Mouse (Mus musculus) heart, embryonic 16.5 days (tissue): ENCODE measurements around the gene Ttll13. TPM values are rescaled to one million over a fixed set of nuclear protein-coding genes. Genes with fewer than 3 reads are reported as not detected.
A peak's percentile ranks its signal among the peaks of the same experiment; 100 is the strongest.

Source experiments
- ATAC-seq: fragments of 200-750 bp; cut with Nextera tagmentation; replicated peaks from 2 replicates; pipeline ENCODE4 v1.8.0; 2017; ENCODE audit warnings: moderate number of reproducible peaks; ENCODE audit not compliant: insufficient read depth, low FRiP score; ENCODE audit errors: extremely low read depth
- H3K27ac ChIP-seq: fragments of 300-500 bp; sonication (generic); 2 replicates; pipeline ENCODE4 v1.5.1; 2014; ENCODE audit warnings: mild to moderate bottlenecking, low read length, control low read depth, moderate library complexity
- H3K27me3 ChIP-seq: fragments of 300-500 bp; sonication (generic); 2 replicates; pipeline ENCODE4 v1.6.1; 2014; ENCODE audit warnings: low read length, mixed read lengths; ENCODE audit not compliant: control insufficient read depth, insufficient read depth
- H3K36me3 ChIP-seq: fragments of 300-500 bp; sonication (generic); 2 replicates; pipeline ENCODE4 v1.6.1; 2014; ENCODE audit not compliant: control insufficient read depth, insufficient read depth
- H3K4me1 ChIP-seq: fragments of 300-500 bp; sonication (generic); 2 replicates; pipeline ENCODE4 v1.6.1; 2014; ENCODE audit warnings: low read length, mixed read lengths; ENCODE audit not compliant: control insufficient read depth, insufficient read depth
- H3K4me2 ChIP-seq: fragments of 300-500 bp; sonication (generic); 2 replicates; pipeline ENCODE4 v1.6.1; 2014; ENCODE audit warnings: low read depth, mild to moderate bottlenecking, control low read depth, low read length
- H3K4me3 ChIP-seq: fragments of 300-500 bp; sonication (generic); 2 replicates; pipeline ENCODE4 v1.5.1; 2014; ENCODE audit warnings: mild to moderate bottlenecking, control low read depth, low read length
- H3K9ac ChIP-seq: fragments of 300-500 bp; sonication (generic); 2 replicates; pipeline ENCODE4 v1.6.1; 2014; ENCODE audit warnings: low read length, control low read depth
- H3K9me3 ChIP-seq: fragments of 300-500 bp; sonication (generic); replicated peaks from 2 replicates; pipeline ENCODE4 v1.6.1; 2016; ENCODE audit warnings: low read length; ENCODE audit not compliant: control insufficient read depth
- WGBS: fragments of 180-500 bp; shearing (Covaris S2); extraction: QIAGEN DNeasy Blood & Tissue Kit; methylation state at CpG from one replicate; pipeline ENCODE4 v1.1.7; 2014; 5-methylcytosine and 5-hydroxymethylcytosine counted together
- polyA plus RNA-seq: library from polyadenylated mRNA; unstranded; fragments of >200 nt; fragmentation: Nextera tagmentation; extraction: Ambion mirVana; gene quantifications from 2 replicates; pipeline ENCODE4 v1.2.1, GENCODE M21; 2015

Gene Ttll13
- polyA plus RNA-seq, 1 experiment from 2014 or later, result 0.60 TPM

GRCm38 (mm10) chr7:80285725-80286124, 39.5 kb downstream of the Ttll13 start:
- no peak overlapping the region for H3K27ac ChIP-seq
- no peak for ATAC-seq
- no peaks in the 10 kb centered on the region for H3K27me3 ChIP-seq
- no peak overlapping the region for H3K4me2 ChIP-seq
- H3K4me1 ChIP-seq, result no peaks in the 10 kb centered on the region
- no peak overlapping the region for H3K9ac ChIP-seq
- H3K9me3 ChIP-seq, result no peaks in the 10 kb centered on the region
- peaks cover 43% of the 10 kb centered on the region for H3K36me3 ChIP-seq
- WGBS, result 86% methylated on average over 6 of the region's 6 CpGs
- no peak overlapping the region for H3K4me3 ChIP-seq

- Histone ChIP-seq H3K36me3 (peaks cover 45% of the 10 kb centered on the region), H3K4me3 (no peak overlapping the region), H3K27me3 (no peaks in the 10 kb centered on the region), H3K9ac (no peak overlapping the region), H3K9me3 (no peaks in the 10 kb centered on the region), H3K4me2 (no peak overlapping the region), H3K4me1 (no peaks in the 10 kb centered on the region), H3K27ac (no peak overlapping the region; the same call in 1 of the 2 replicates)
- ATAC-seq, result no peak; the same call in 1 of the 2 replicates
- 84% methylated on average over 10 of the region's 10 CpGs for WGBS
Observed at GRCm38 (mm10) chr7:80287736-80288135, 41.6 kb downstream of the Ttll13 start.

DNA sequence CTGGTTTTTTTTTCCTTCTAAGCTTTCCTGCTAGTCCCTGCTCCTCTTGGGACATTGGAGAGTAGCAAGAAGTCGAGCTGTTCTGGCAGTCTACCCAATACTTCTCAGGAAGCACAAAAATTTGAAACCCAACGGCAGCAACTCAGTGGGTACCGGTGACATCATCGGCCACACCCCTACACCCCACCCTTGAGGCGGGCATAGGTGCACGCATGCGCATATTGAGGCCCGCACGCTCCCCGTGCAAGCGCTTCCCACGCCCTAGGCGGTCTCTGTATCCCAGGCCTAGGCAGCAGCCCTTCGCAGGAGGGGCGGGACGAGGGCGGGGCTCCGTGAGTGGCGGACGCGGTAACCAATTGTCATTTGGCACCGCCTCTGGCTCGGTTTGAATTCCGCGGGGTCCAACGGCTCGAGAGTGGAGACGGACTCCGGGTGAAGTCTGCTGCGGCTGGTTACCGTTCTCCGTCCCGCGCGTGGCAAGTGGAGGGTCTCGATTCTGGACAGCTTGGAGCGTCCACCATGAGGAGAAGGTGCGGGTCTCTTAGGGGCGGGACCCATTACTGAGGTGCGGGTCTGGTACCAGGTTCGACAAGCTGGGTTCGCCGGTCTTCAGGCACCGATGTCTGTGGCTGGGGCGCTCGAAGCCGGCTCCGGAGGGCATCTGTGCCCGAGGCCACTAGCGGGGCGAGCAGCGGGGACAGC, 48.0 kb downstream of the Ttll13 start, which contains the start of gene Prc1:
Prc1 (plus strand) TSS at position 389 of the 702 bp plus-strand sequence.
- Histone ChIP-seq H3K9ac (peak within 1 kb of the TSS; percentile 90), H3K27ac (peak within 1 kb of the TSS; percentile 89), H3K36me3 (peaks cover 8% of the 10 kb centered on the region; the same call in 1 of the 2 replicates), H3K9me3 (no peaks in the 10 kb centered on the region), H3K4me3 (peak within 1 kb of the TSS; percentile 96), H3K4me2 (peak within 1 kb of the TSS; percentile 86), H3K4me1 (peaks cover 20% of the 10 kb centered on the region), H3K27me3 (no peaks in the 10 kb centered on the region)
- under 1% methylated on average over 52 of the region's 52 CpGs for WGBS
- ATAC-seq, result peak; percentile 100

- no peaks in the 10 kb centered on the region for H3K9me3 ChIP-seq
- peak overlapping the region; percentile 89 for H3K27ac ChIP-seq
- peak overlapping the region; percentile 96 for H3K4me3 ChIP-seq
- H3K9ac ChIP-seq, result peak overlapping the region; percentile 90
- peaks cover 20% of the 10 kb centered on the region for H3K4me1 ChIP-seq
- WGBS, result 7% methylated on average over 37 of the region's 37 CpGs
- peaks cover 9% of the 10 kb centered on the region for H3K36me3 ChIP-seq
- no peaks in the 10 kb centered on the region for H3K27me3 ChIP-seq
- ATAC-seq, result peak; percentile 55
- peak overlapping the region; percentile 86 for H3K4me2 ChIP-seq
Observed at GRCm38 (mm10) chr7:80294764-80295648, 48.8 kb downstream of the Ttll13 start.

- ATAC-seq, result no peak
- peak overlapping the region; percentile 86 for H3K4me2 ChIP-seq
- H3K9me3 ChIP-seq, result no peaks in the 10 kb centered on the region
- peak overlapping the region; percentile 20 for H3K4me3 ChIP-seq
- no peak overlapping the region for H3K9ac ChIP-seq
- no peaks in the 10 kb centered on the region for H3K27me3 ChIP-seq
- H3K27ac ChIP-seq, result no peak overlapping the region
- 93% methylated on average over 6 of the region's 6 CpGs for WGBS
- peaks cover 20% of the 10 kb centered on the region for H3K4me1 ChIP-seq
- peaks cover 11% of the 10 kb centered on the region for H3K36me3 ChIP-seq
Observed at GRCm38 (mm10) chr7:80296462-80296861, 50.3 kb downstream of the Ttll13 start.

DNA sequence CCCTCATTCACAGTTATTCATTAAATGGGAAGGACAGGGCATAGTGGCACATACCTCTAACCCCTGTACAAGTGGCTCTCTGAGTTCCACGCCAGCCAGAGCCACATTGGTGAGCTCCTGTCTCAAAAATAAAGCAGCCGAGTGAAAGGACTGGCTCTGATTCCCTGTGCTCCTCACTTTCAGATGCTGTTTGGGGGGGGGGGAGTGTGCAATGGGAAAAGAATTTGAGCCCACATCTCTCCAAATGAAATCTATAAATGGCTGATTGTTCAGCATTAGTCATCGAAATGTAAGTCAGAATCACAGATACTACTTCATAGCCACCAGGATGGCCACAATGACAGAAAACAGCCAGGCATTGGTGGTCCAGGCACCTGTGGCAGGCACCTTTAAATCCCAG, 50.9 kb downstream of the Ttll13 start:
- Histone ChIP-seq H3K9ac (0 out of 2 replicates have a peak overlapping the region, but pooled peaks have one; percentile 29), H3K4me2 (0 out of 2 replicates have a peak overlapping the region, but pooled peaks have one; percentile 15), H3K27ac (no peak overlapping the region), H3K4me1 (peaks cover 20% of the 10 kb centered on the region), H3K9me3 (no peaks in the 10 kb centered on the region), H3K27me3 (no peaks in the 10 kb centered on the region), H3K4me3 (peak overlapping the region; percentile 3; the same call in 1 of the 2 replicates), H3K36me3 (peaks cover 16% of the 10 kb centered on the region)
- 60% methylated on average over 3 of the region's 3 CpGs for WGBS
- ATAC-seq, result no peak

DNA sequence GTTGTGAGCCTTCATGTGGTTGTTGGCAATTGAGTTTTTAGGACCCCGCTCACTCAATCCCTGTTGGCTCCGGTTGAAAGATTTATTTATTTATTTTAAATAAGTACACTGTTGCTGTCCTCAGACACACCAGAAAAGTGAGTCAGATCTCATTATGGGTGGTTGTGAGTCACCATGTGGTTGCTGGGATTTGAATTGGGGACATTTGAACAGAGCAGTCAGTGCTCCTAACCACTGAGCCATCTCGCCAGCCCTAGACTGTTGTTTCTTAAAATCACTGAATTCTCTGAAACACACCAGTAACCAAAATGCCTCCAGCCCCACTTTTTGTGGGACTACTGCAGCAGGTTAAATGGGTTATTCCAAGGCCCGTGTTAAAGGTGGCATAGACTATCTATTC, 52.6 kb downstream of the Ttll13 start:
- peaks cover 26% of the 10 kb centered on the region for H3K36me3 ChIP-seq
- no peak for ATAC-seq
- H3K27me3 ChIP-seq, result no peaks in the 10 kb centered on the region
- WGBS, result 93% methylated on average over 4 of the region's 4 CpGs
- H3K9ac ChIP-seq, result no peak overlapping the region
- no peaks in the 10 kb centered on the region for H3K9me3 ChIP-seq
- H3K27ac ChIP-seq, result no peak overlapping the region
- no peak overlapping the region for H3K4me2 ChIP-seq
- no peak overlapping the region for H3K4me3 ChIP-seq
- peaks cover 20% of the 10 kb centered on the region for H3K4me1 ChIP-seq

- Histone ChIP-seq H3K4me3 (no peak overlapping the region), H3K4me1 (peaks cover 20% of the 10 kb centered on the region), H3K9me3 (no peaks in the 10 kb centered on the region), H3K9ac (no peak overlapping the region), H3K27ac (no peak overlapping the region), H3K4me2 (no peak overlapping the region), H3K27me3 (no peaks in the 10 kb centered on the region), H3K36me3 (peaks cover 33% of the 10 kb centered on the region)
- 92% methylated on average over 3 of the region's 3 CpGs for WGBS
- ATAC-seq, result no peak
Observed at GRCm38 (mm10) chr7:80299568-80299967, 53.4 kb downstream of the Ttll13 start.

GRCm38 (mm10) chr7:80301522-80301921, 55.3 kb downstream of the Ttll13 start:
- Histone ChIP-seq H3K27me3 (no peaks in the 10 kb centered on the region), H3K9me3 (no peaks in the 10 kb centered on the region), H3K4me2 (no peak overlapping the region), H3K4me1 (peaks cover 9% of the 10 kb centered on the region), H3K27ac (no peak overlapping the region), H3K4me3 (no peak overlapping the region), H3K9ac (no peak overlapping the region), H3K36me3 (peaks cover 49% of the 10 kb centered on the region)
- WGBS, result 88% methylated on average over 2 of the region's 2 CpGs
- ATAC-seq, result no peak
